ENCODE assay signal across 9 mouse cellular contexts in the genomic region with DNA sequence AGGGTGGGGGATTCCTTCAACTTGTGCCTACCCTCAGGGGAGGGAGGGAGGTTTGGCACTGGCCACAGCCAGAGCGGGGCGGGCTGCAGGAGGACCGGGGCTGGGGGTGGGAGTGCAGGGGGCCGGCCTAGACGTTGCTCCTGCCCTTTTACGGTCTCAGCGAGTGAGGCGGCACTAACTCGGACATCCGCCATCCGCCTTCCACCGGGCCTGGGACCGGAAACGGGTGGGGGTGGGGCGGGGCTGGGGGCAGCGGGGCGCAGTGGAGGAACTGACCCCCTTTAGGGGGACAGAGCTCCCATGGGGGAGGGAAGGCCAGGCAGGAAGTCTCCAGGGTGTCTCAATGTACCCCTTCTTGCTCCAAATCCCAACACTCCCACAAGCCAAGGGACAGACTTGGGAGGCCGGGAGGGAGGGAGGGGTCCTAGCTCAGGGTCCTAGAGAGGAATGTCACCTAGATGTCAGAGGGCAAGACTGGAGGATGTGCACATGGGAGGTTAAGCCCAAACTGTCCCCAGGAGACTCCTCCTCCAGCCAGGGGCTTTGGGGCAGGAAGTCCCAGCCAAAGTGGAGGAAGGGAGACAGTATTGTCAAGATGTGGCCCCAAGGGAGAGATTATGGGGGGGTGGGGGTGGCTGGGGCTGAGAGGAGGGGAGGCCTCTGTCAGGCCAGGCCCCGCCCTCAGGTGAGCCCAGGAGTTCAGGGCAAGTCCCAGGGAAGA. TPM values are rescaled to one million over a fixed set of nuclear protein-coding genes. Genes with fewer than 3 reads are reported as not detected.
DNase-seq lines count a peak whose midpoint lies in the region; ATAC-seq lines count a peak whose summit lies in the region.
"Had no signal": no experiment of that assay in that cellular context is flagged by ENCODE, and none has a peak within 500 bp of the region (broad histone marks: within the 10 kb centered on the region; RNA-seq: fewer than 3 reads in every experiment).

No protein-coding gene starts in this region.

- peak; percentile 69 for ATAC-seq in heart, embryonic 11.5 days (replicated peaks; ENCODE audit: insufficient number of reproducible peaks, low FRiP score, low TSS enrichment)
- ATAC-seq in kidney, embryonic 14.5 days (ENCODE audit: low FRiP score, low TSS enrichment) = peak; percentile 53

- peak overlapping the region; percentile 98 for H3K9ac ChIP-seq in heart, embryonic 11.5 days (ENCODE audit: low read depth, low read length)
- peak overlapping the region; percentile 94 for H3K9ac ChIP-seq in kidney, embryonic 14.5 days (ENCODE audit: low read depth, low read length)

- peak overlapping the region; percentile 86 for H3K4me2 ChIP-seq in heart, embryonic 11.5 days
- H3K4me2 ChIP-seq in kidney, embryonic 14.5 days (replicated peaks; ENCODE audit: low read depth, low read length) = peak overlapping the region; percentile 96

- no peaks in the 10 kb centered on the region; the same call in 1 of the 2 replicates for H3K36me3 ChIP-seq in heart, embryonic 11.5 days (ENCODE audit: control insufficient read depth, insufficient read depth, low read length)
- H3K36me3 ChIP-seq in kidney, embryonic 14.5 days (ENCODE audit: control insufficient read depth, insufficient read depth, low read length) = peaks cover 9% of the 10 kb centered on the region

- H3K9me3 ChIP-seq in heart, embryonic 11.5 days (replicated peaks; ENCODE audit: control insufficient read depth, low read length) = no peaks in the 10 kb centered on the region
- H3K9me3 ChIP-seq in kidney, embryonic 14.5 days (ENCODE audit: control insufficient read depth, low read length) = no peaks in the 10 kb centered on the region

- peak overlapping the region; percentile 95 for H3K4me3 ChIP-seq in heart, embryonic 11.5 days (ENCODE audit: low read depth, low read length)
- peak overlapping the region; percentile 97 for H3K4me3 ChIP-seq in kidney, embryonic 14.5 days (ENCODE audit: low read length)

- peaks cover 45% of the 10 kb centered on the region for H3K4me1 ChIP-seq in heart, embryonic 11.5 days (ENCODE audit: control insufficient read depth, insufficient read depth, low read length)
- peaks cover 20% of the 10 kb centered on the region for H3K4me1 ChIP-seq in kidney, embryonic 14.5 days (ENCODE audit: control insufficient read depth, insufficient read depth, low read length)

- peak; percentile 25 for DNase-seq in right cerebral cortex, postnatal 4 days
- no peak for DNase-seq in right cerebral cortex, adult 18-20 months
- peak; percentile 77 for DNase-seq in embryo, embryonic 10 days (ENCODE audit: low spot score)
- DNase-seq in lung, postnatal 10 days = peak; percentile 90
- DNase-seq in spleen, postnatal 36 days (ENCODE audit: low spot score in 2 of 2) = peak; percentile 75
- DNase-seq in layer of hippocampus, adult 18-20 months (ENCODE audit: low spot score in 2 of 2) = no peak

- peak overlapping the region; percentile 98 for H3K27ac ChIP-seq in heart, embryonic 11.5 days (ENCODE audit: low read depth, low read length)
- peak overlapping the region; percentile 96 for H3K27ac ChIP-seq in kidney, embryonic 14.5 days (ENCODE audit: low read depth, low read length)

- WGBS in heart, embryonic 11.5 days (ENCODE audit: insufficient replicate concordance) = under 1% methylated on average over 19 of the region's 19 CpGs
- WGBS in kidney, embryonic 14.5 days = 1% methylated on average over 18 of the region's 19 CpGs

- H3K27me3 ChIP-seq in heart, embryonic 11.5 days (ENCODE audit: control insufficient read depth, insufficient read depth, low read length) = no peaks in the 10 kb centered on the region
- H3K27me3 ChIP-seq in kidney, embryonic 14.5 days (ENCODE audit: control insufficient read depth, insufficient read depth, low read length) = no peaks in the 10 kb centered on the region

RNA-seq across cellular contexts. Expression of gene Vasp, which starts 1.7 kb away (rescaled TPM):
- polyA plus RNA-seq in heart, embryonic 11.5 days (2014; fragmentation: Nextera tagmentation; extraction: Ambion mirVana) = 61.9 and 102 TPM in 2 replicates
- 54.2 and 56.5 TPM in 2 replicates for polyA plus RNA-seq in kidney, embryonic 14.5 days (2014; fragmentation: Nextera tagmentation; extraction: Ambion mirVana)
- 10 to 100 TPM; 14.2 to 17.0 TPM for total RNA-seq in layer of hippocampus, adult 18-20 months (2021)

RNA-seq across cellular contexts. Expression of gene Ppm1n, which starts 10.0 kb away (rescaled TPM):
- 0.34 TPM in 1 of 2 replicates, not detected in the other for polyA plus RNA-seq in heart, embryonic 11.5 days (2014; fragmentation: Nextera tagmentation; extraction: Ambion mirVana)
- polyA plus RNA-seq in kidney, embryonic 14.5 days (2014; fragmentation: Nextera tagmentation; extraction: Ambion mirVana) = not detected in 2 replicates
- not detected for total RNA-seq in layer of hippocampus, adult 18-20 months (2021)
- total RNA-seq: common myeloid progenitor, adult 5-6 weeks had no signal

RNA-seq across cellular contexts. Expression of gene Rtn2, which starts 12.5 kb away (rescaled TPM):
- 25.3 and 31.2 TPM in 2 replicates for polyA plus RNA-seq in heart, embryonic 11.5 days (2014; fragmentation: Nextera tagmentation; extraction: Ambion mirVana)
- polyA plus RNA-seq in kidney, embryonic 14.5 days (2014; fragmentation: Nextera tagmentation; extraction: Ambion mirVana) = 5.4 and 5.7 TPM in 2 replicates
- 10 to 100 TPM; 92.8 to 95.6 TPM for total RNA-seq in layer of hippocampus, adult 18-20 months (2021)

RNA-seq across cellular contexts. Expression of gene Fosb, which starts 40.0 kb away (rescaled TPM):
- 0.11 and 0.17 TPM in 2 replicates for polyA plus RNA-seq in heart, embryonic 11.5 days (2014; fragmentation: Nextera tagmentation; extraction: Ambion mirVana)
- polyA plus RNA-seq in kidney, embryonic 14.5 days (2014; fragmentation: Nextera tagmentation; extraction: Ambion mirVana) = 0.14 and 0.20 TPM in 2 replicates
- total RNA-seq in layer of hippocampus, adult 18-20 months (2021) = 10 to 100 TPM; 20.4 to 26.6 TPM

RNA-seq across cellular contexts. Expression of gene Opa3, which starts 41.7 kb away (rescaled TPM):
- polyA plus RNA-seq in heart, embryonic 11.5 days (2014; fragmentation: Nextera tagmentation; extraction: Ambion mirVana) = 41.2 and 41.6 TPM in 2 replicates
- polyA plus RNA-seq in kidney, embryonic 14.5 days (2014; fragmentation: Nextera tagmentation; extraction: Ambion mirVana) = 33.3 and 44.6 TPM in 2 replicates
- 10 to 100 TPM; 41.3 to 42.6 TPM for total RNA-seq in layer of hippocampus, adult 18-20 months (2021)

Comparison
In these comparisons a context has a peak if more than half of its experiments do, and no peak if none do; other contexts are left out.
1. DNase-seq: peak in right cerebral cortex, postnatal 4 days (single experiment), embryo, embryonic 10 days (single experiment), lung, postnatal 10 days (single experiment) and spleen, postnatal 36 days (2 of 2); none in right cerebral cortex, adult 18-20 months (single experiment) and layer of hippocampus, adult 18-20 months (0 of 2).